Mouse (Mus musculus): ENCODE measurements around the gene 6430628N08Rik. TPM values are rescaled to one million over a fixed set of nuclear protein-coding genes. Genes with fewer than 3 reads are reported as not detected.

6430628N08Rik gene
- total and polyA plus RNA-seq, 3 experiments: not detected

DNA sequence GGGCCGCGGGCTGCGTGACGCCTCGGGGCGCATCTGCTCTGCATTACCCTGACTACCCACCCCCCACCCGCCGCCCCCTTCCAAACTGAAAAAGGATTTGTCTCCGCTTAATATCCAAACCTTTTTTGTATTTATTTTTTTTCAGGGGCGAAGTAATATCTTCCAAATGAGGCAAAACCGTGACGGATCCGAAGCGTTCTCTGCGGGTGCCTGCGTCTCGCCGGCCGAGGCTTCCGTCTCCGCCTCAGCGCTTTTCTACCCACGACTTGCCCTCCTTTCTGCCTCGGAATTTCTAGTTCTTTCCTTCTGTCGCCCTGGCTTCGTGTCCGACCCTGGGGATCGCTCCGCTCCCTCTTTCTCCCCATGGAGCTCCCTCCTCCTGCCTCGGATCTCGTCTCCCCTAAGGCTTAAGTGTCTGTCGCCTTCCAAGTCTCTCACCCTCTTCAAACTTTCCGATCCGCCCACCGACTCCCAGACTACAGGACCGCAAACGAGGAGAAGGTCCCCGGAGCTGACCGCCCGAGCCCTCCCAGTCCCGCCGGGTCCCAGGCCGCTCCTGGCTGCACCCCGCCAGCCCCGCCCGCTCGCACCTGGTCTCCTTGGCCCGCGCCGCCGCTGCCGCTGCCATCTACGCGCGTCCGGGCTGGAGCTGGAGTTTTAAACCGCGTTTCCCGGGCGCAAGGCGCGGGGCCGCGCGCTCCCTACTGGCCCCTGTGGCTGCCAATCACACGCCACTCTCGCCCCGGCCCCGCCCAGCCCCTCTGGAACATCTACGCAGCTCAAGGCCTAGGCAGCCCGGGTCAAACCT is 49.0 kb downstream of the 6430628N08Rik start, which contains the start of gene Dmbx1:
Gene Dmbx1 (minus strand): TSS at position 632 of the 808 bp plus-strand sequence.
- DNase-seq: peak; percentile 42

DNA sequence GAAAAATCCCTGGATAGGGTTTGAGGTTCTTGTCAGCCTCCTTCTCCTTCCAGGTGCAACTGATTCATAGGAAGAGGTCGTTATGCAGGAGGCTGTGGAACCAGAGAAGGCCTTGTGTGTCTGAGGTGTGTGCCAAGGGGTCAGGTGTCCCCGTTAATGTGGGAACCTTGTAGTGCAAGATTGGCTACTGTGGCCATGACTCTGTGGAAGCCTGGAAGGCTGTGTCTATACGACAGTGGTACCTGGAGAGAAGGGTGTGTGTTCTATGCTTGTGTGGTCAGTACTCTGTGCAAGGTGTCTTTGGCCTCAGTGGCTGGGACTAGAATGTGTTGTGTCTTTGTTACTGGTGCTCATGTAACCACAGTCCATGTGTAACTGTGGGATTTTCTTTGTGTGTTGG is 50.2 kb downstream of the 6430628N08Rik start:
- no peak for DNase-seq

DNA sequence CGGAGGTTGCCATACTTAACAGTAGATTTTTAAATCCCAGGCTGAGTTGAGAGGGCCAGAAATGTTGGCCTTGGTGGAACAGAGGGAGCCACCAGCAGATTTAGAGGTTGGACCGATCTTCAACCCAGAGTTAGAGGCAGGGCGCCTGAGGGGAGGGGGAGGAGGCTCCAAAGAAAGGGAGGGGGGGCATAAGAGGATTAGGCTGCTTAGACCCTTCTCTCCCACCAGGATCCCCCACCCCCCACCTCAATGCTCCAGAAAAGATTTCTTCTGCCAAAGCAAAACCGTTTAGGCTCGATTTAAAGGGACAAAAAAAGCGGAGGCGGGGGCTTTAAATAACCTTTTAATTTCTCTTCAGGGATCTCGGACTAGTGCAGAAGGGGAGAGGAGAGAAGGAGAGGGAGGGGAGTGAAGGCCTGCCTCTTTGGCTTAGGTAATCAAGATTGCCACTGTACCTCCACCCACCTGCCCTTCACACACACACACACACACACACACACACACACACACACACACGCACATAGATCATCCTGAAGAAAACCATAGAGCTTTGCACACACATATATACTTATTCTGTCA is 50.9 kb downstream of the 6430628N08Rik start:
- DNase-seq: no peak

DNA sequence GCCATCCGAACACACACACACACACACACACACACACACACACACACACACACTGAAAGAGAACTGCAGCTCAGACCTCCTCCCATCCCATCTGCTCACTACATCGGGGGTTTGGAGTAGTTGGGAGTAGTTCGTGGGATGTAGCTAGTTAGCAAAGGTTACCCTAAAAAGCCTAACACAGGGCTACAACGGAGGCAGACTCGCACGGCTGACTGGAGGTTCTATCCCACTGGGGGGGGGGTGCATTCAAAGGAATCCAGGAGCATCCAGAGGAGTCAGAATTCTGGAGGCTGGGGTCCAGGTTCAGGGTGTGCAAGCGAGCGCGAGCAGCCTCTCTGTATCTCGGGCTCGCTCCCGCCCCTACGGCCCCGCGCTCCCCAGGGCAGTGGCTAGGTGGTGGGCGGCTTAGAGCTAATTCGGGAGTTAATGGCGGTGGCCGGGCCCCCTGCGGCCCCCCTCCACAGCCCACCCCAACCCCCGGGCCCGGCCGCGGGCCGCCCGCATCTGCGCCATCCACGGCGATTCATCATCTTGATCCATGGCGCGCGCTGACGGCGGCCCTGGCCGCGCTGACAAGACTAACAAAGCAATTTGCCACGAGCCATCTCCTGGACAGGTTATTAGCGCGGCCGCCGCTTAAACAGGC is 53.3 kb downstream of the 6430628N08Rik start:
- no peak for DNase-seq

Other genes with a start within 250 kb of the 6430628N08Rik start
- gene Cyp4b1, start 242.9 kb upstream of the 6430628N08Rik start, total RNA-seq (2021): 10 to 100 TPM; 32.6 to 41.4 TPM
- gene Cyp4b1, start 242.9 kb upstream of the 6430628N08Rik start, polyA plus RNA-seq (2012; rRNA removed): 41.1 and 54.0 TPM in 2 replicates
- gene Efcab14, start 152.9 kb upstream of the 6430628N08Rik start, total RNA-seq (2021): 10 to 100 TPM; 82.3 to 86.1 TPM
- gene Efcab14, start 152.9 kb upstream of the 6430628N08Rik start, polyA plus RNA-seq (2012; rRNA removed): 29.4 and 31.3 TPM in 2 replicates
- gene Tex38, start 109.6 kb upstream of the 6430628N08Rik start, total RNA-seq (2021): 1 to 10 TPM; 1.6 to 6.5 TPM
- 0.38 and 1.1 TPM in 2 replicates for gene Tex38, start 109.6 kb upstream of the 6430628N08Rik start, polyA plus RNA-seq (2012; rRNA removed)
- gene Atpaf1, start 105.9 kb upstream of the 6430628N08Rik start, total RNA-seq (2021): 10 to 100 TPM; 41.9 to 72.8 TPM
- gene Atpaf1, start 105.9 kb upstream of the 6430628N08Rik start, polyA plus RNA-seq (2012; rRNA removed): 90.6 and 92.6 TPM in 2 replicates
- 10 to 100 TPM; 11.0 to 13.2 TPM for gene Mob3c, start 62.6 kb upstream of the 6430628N08Rik start, total RNA-seq (2021)
- gene Mob3c, start 62.6 kb upstream of the 6430628N08Rik start, polyA plus RNA-seq (2012; rRNA removed): 37.9 and 39.5 TPM in 2 replicates
- gene Mknk1, start 51.5 kb upstream of the 6430628N08Rik start, total RNA-seq (2021): 10 to 100 TPM; 36.4 to 41.6 TPM
- 47.0 and 60.2 TPM in 2 replicates for gene Mknk1, start 51.5 kb upstream of the 6430628N08Rik start, polyA plus RNA-seq (2012; rRNA removed)
- gene Kncn, start 6.3 kb upstream of the 6430628N08Rik start, total RNA-seq (2021): not detected
- 0.10 TPM in 1 of 2 replicates, not detected in the other for gene Kncn, start 6.3 kb upstream of the 6430628N08Rik start, polyA plus RNA-seq (2012; rRNA removed)
- gene Dmbx1, start 49.3 kb downstream of the 6430628N08Rik start, total RNA-seq (2021): not detected
- gene Dmbx1, start 49.3 kb downstream of the 6430628N08Rik start, polyA plus RNA-seq (2012; rRNA removed): not detected in 2 replicates
- 1 to 10 TPM; 3.7 to 4.8 TPM for gene Faah, start 127.3 kb downstream of the 6430628N08Rik start, total RNA-seq (2021)
- gene Faah, start 127.3 kb downstream of the 6430628N08Rik start, polyA plus RNA-seq (2012; rRNA removed): 4.7 and 8.0 TPM in 2 replicates
- gene Nsun4, start 163.2 kb downstream of the 6430628N08Rik start, total RNA-seq (2021): 10 to 100 TPM; 24.4 to 32.7 TPM
- gene Nsun4, start 163.2 kb downstream of the 6430628N08Rik start, polyA plus RNA-seq (2012; rRNA removed): 7.7 and 10.3 TPM in 2 replicates
- 100 to 1,000 TPM; 439 to 769 TPM for gene Uqcrh, start 184.4 kb downstream of the 6430628N08Rik start, total RNA-seq (2021)
- gene Uqcrh, start 184.4 kb downstream of the 6430628N08Rik start, polyA plus RNA-seq (2012; rRNA removed): 33.6 and 37.9 TPM in 2 replicates
- 10 to 100 TPM; 63.3 to 71.4 TPM for gene Lrrc41, start 184.6 kb downstream of the 6430628N08Rik start, total RNA-seq (2021)
- gene Lrrc41, start 184.6 kb downstream of the 6430628N08Rik start, polyA plus RNA-seq (2012; rRNA removed): 119 and 160 TPM in 2 replicates
- gene Rad54l, start 233.0 kb downstream of the 6430628N08Rik start, total RNA-seq (2021): under 1 TPM; 0.58 to 0.62 TPM
- 0.45 and 0.46 TPM in 2 replicates for gene Rad54l, start 233.0 kb downstream of the 6430628N08Rik start, polyA plus RNA-seq (2012; rRNA removed)
- 10 to 100 TPM; 48.1 to 70.5 TPM for gene Pomgnt1, start 233.2 kb downstream of the 6430628N08Rik start, total RNA-seq (2021)
- 28.0 and 34.9 TPM in 2 replicates for gene Pomgnt1, start 233.2 kb downstream of the 6430628N08Rik start, polyA plus RNA-seq (2012; rRNA removed)

All from adrenal gland, adult 2 months (tissue).